Mouse (Mus musculus): ENCODE data around the gene Lkaaear1.

DNA sequence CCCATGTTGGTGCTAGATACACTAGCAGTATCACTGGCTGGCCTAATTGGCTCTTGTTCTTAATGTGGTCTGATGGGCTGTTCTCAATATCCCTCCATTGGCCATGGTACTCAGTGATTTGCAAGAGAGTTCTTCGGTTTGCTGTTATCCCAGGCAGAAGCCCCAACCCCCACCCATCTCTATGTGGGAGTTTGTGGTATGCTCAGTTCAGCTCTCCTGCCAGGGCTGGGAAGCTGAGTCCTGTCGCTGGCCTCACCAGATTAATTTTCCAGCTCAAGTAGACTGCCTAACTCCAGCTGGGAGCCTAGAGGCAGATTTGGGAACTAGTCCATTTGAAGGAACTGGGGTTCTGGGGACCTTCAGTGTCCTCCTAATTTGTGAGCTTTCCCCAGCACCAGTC, 40.8 kb downstream of the Lkaaear1 start:
- TF ChIP-seq POLR2A (IDR thresholded peaks at IDR 0.05; ENCODE audit: control insufficient read depth in 1 of 2, insufficient read depth in 1 of 2, low read depth in 1 of 2, low read length in 2 of 2, poor library complexity in 1 of 2) (no peak), BHLHE40 (IDR thresholded peaks at IDR 0.05; ENCODE audit: borderline replicate concordance, low read depth, low read length) (no peak), CHD1 (IDR thresholded peaks at IDR 0.05; ENCODE audit: low read depth, low read length) (no peak), EP300 (IDR thresholded peaks at IDR 0.05; ENCODE audit: low read depth in 1 of 2, low read length in 2 of 2) (no peak), HCFC1 (IDR thresholded peaks at IDR 0.05; ENCODE audit: low read depth, low read length) (no peak), GABPA (IDR thresholded peaks at IDR 0.05; ENCODE audit: low read depth, low read length) (no peak), CTCF (IDR thresholded peaks at IDR 0.05 in 2 of 3, conservative IDR thresholded peaks at IDR 0.05 in 1 of 3; ENCODE audit: control insufficient read depth in 1 of 3, insufficient read depth in 1 of 3, low read depth in 2 of 3, low read length in 3 of 3, poor library complexity in 1 of 3, severe bottlenecking in 1 of 3) (no peak), UBTF (IDR thresholded peaks at IDR 0.05; ENCODE audit: borderline replicate concordance, insufficient read depth, low read depth, low read length) (no peak), POLR2AphosphoS2 (IDR thresholded peaks at IDR 0.05; ENCODE audit: low read length) (no peak), USF2 (IDR thresholded peaks at IDR 0.05; ENCODE audit: borderline replicate concordance in 1 of 2, insufficient read depth in 1 of 2, low read depth in 1 of 2, low read length in 2 of 2) (no peak), GATA1 (IDR thresholded peaks at IDR 0.05; ENCODE audit: low read depth, low read length) (no peak), TAL1 (IDR thresholded peaks at IDR 0.05; ENCODE audit: low read length) (no peak)

Measured in MEL (cell line).